Mouse (Mus musculus) cerebellum, postnatal 25 days (tissue): ENCODE measurements around the gene Tas2r109.
"Not testable (repeated sequence)": the region's sequence is repeated elsewhere in the genome, so short reads cannot be mapped to it uniquely, and the experiment has no call there.

Experiments used
- DNase-seq, 2 experiments: peaks; one replicate each; pipeline ENCODE4 v3.0.0; 2021; ENCODE audit warnings: mixed read lengths in 2 of 2

Gene Tas2r109

GRCm38 (mm10) chr6:132980865-132981264 lies at the start of gene Tas2r109:
Gene Tas2r109 (minus strand): TSS chr6:132980965.
- no peak for DNase-seq

- DNase-seq = no peak
These were observed 22.9 kb downstream of the Tas2r109 start, which contains the start of gene Tas2r131 for GRCm38 (mm10) chr6:132957819-132958218. Gene Tas2r131 (minus strand): TSS chr6:132957919.

- no peak for DNase-seq
These were observed 30.0 kb downstream of the Tas2r109 start, which contains the start of gene Tas2r129 for GRCm38 (mm10) chr6:132950802-132951201. Gene Tas2r129 (plus strand): TSS chr6:132951102.

GRCm38 (mm10) chr6:132941376-132941775 lies 39.4 kb downstream of the Tas2r109 start:
- DNase-seq = not testable (repeated sequence)
